Mouse (Mus musculus): ENCODE results near the gene AA986860.

The AA986860 gene

GRCm38 (mm10) chr1:130770981-130771494 is 39.3 kb downstream of the AA986860 start:
- in situ Hi-C loops (cut with MboI, MseI) = no loop called here

DNA sequence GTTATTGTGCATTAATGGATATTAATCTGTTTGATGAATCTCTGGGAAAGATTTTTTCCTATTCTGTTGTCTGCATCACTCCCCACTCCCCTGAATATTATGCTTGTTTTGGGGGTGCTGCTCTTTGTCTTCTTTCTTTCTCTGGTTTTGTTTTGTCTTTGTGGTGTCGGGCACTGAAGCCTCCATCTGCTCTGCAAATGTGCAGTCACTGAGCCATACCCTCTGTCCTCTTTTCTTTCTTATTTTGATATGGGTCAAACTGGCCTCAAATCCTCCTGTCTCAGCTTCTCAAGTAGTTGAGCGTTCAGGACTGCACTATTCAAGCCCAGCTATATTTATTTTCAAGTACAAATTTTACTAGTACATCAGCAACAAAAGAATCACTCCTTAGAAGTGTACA is 43.5 kb downstream of the AA986860 start:
- in situ Hi-C loops (cut with MboI, MseI) = no loop called here

DNA sequence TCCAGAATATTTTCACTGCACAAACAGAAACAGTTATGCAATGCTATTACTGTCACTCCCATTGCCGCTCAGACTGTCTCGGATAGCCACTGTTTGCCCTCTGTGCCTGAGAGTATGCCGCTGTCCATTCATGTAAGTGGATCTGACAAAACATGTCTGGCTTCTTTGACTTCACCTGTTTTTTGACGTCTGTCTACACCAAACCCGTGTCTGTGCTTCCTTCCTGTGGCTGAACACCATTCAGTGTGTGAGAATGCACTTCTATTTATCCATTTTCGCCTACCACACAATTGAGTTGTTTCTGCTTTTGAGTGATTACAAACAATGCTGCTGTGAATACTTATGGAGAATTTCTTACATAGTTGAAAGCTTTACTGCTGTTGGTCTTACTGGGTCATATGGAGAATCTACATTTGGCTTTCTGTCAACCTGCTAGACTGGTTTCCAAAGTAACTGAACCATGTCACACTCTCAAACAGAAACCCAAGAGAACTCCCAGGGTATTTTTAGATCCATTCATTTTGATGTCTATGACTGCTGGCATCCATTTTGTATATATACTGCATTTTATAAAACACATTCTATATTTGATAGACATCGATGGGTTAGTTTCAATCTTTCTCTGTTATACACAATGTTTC is 44.0 kb downstream of the AA986860 start:
- in situ Hi-C loops (cut with MboI, MseI) = no loop called here

GRCm38 (mm10) chr1:130776645-130777044 is 44.9 kb downstream of the AA986860 start:
- in situ Hi-C loops (cut with MboI, MseI) = no loop called here

DNA sequence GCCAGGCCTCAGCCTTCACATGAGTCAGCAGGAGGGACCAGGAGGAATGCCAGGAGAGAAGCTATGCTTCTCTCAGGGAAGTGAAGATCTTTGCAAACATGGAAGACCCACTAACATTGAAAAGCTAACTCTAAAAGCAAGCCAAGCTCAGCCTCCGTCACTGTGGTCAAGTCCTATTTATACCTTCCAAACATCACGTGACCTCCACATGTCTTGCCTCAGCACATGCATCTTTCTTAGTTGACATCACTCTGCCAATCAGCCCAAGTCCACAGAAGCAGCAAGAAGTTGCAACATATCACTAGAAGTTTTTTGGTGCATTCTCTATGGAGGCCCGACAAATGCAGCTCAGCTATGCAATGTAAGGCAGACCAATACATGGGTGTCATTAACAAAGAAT is 48.1 kb downstream of the AA986860 start:
- in situ Hi-C loops (cut with MboI, MseI) = no loop called here

GRCm38 (mm10) chr1:130784054-130784453 is 52.3 kb downstream of the AA986860 start:
- in situ Hi-C loops (cut with MboI, MseI) = no loop called here

GRCm38 (mm10) chr1:130787001-130787400 is 55.2 kb downstream of the AA986860 start:
- in situ Hi-C loops (cut with MboI, MseI) = loop anchor here (5.0 kb wide), 1 partner anchor 95 kb away; no protein-coding TSS in a partner anchor

- in situ Hi-C loops (cut with MboI, MseI) = loop anchor here (5.0 kb wide), 1 partner anchor 97 kb away; no protein-coding TSS in a partner anchor
Observed at GRCm38 (mm10) chr1:130789512-130790451, 58.0 kb downstream of the AA986860 start.
